Mouse (Mus musculus) testis, postnatal 10 days (tissue): ENCODE measurements around the gene Haus2.

Source experiments
- DNase-seq: peaks from one replicate; pipeline ENCODE4 v3.0.0; 2021; ENCODE audit warnings: low spot score

The Haus2 gene

GRCm38 (mm10) chr2:120616279-120617163, 7.3 kb downstream of the Haus2 start:
- no peak for DNase-seq

- DNase-seq = no peak
These were observed 10.4 kb downstream of the Haus2 start for GRCm38 (mm10) chr2:120619538-120619937.

- DNase-seq = no peak
These were observed 13.7 kb downstream of the Haus2 start for GRCm38 (mm10) chr2:120622920-120623319.

GRCm38 (mm10) chr2:120628076-120628865, 19.1 kb downstream of the Haus2 start:
- no peak for DNase-seq

- peak; percentile 98 for DNase-seq
These were observed 19.9 kb downstream of the Haus2 start, which contains the start of gene Stard9 for GRCm38 (mm10) chr2:120628886-120629735. Gene Stard9 (plus strand): TSS chr2:120629121.

GRCm38 (mm10) chr2:120630246-120630645, 21.1 kb downstream of the Haus2 start:
- no peak for DNase-seq

GRCm38 (mm10) chr2:120630655-120631054, 21.5 kb downstream of the Haus2 start:
- no peak for DNase-seq

GRCm38 (mm10) chr2:120631521-120631920, 22.3 kb downstream of the Haus2 start:
- no peak for DNase-seq

- DNase-seq = no peak
These were observed 22.8 kb downstream of the Haus2 start for GRCm38 (mm10) chr2:120631957-120632356.

- no peak for DNase-seq
These were observed 31.7 kb downstream of the Haus2 start for GRCm38 (mm10) chr2:120640835-120641234.

GRCm38 (mm10) chr2:120643836-120644235, 34.7 kb downstream of the Haus2 start:
- DNase-seq = peak; percentile 68

GRCm38 (mm10) chr2:120646777-120647176, 37.6 kb downstream of the Haus2 start:
- no peak for DNase-seq

GRCm38 (mm10) chr2:120652256-120652924, 43.2 kb downstream of the Haus2 start:
- no peak for DNase-seq

GRCm38 (mm10) chr2:120652925-120653284, 43.7 kb downstream of the Haus2 start:
- no peak for DNase-seq

- DNase-seq = no peak
These were observed 45.5 kb downstream of the Haus2 start for GRCm38 (mm10) chr2:120654693-120655092.

GRCm38 (mm10) chr2:120655905-120656304, 46.7 kb downstream of the Haus2 start:
- no peak for DNase-seq

- no peak for DNase-seq
These were observed 47.5 kb downstream of the Haus2 start for GRCm38 (mm10) chr2:120656711-120657110.

- DNase-seq = no peak
These were observed 49.3 kb downstream of the Haus2 start for GRCm38 (mm10) chr2:120658486-120658885.

- no peak for DNase-seq
These were observed 50.1 kb downstream of the Haus2 start for GRCm38 (mm10) chr2:120659318-120659717.

- no peak for DNase-seq
These were observed 51.4 kb downstream of the Haus2 start for GRCm38 (mm10) chr2:120660486-120661078.

- DNase-seq = no peak
These were observed 53.6 kb downstream of the Haus2 start for GRCm38 (mm10) chr2:120662766-120663165.
